Mouse (Mus musculus) mesoderm, embryonic 11.5 days (tissue): ENCODE measurements around the gene Olfr800.

ENCODE experiments used
- DNase-seq: peaks from one replicate; pipeline ENCODE4 v3.0.0-alpha.2; 2012; ENCODE audit warnings: low read depth, low spot score

Olfr800 gene

GRCm38 (mm10) chr10:129657394-129657793, at the start of gene Olfr800:
Gene Olfr800 (plus strand): TSS chr10:129657694.
- DNase-seq = no peak

- no peak for DNase-seq
Observed at GRCm38 (mm10) chr10:129612470-129612869, 45.0 kb upstream of the Olfr800 start, which contains the start of gene Olfr796. Gene Olfr796 (minus strand): TSS chr10:129612570.

GRCm38 (mm10) chr10:129621724-129622123, 35.8 kb upstream of the Olfr800 start:
- DNase-seq = no peak

- no peak for DNase-seq
Observed at GRCm38 (mm10) chr10:129623251-129623650, 34.2 kb upstream of the Olfr800 start.

GRCm38 (mm10) chr10:129627834-129628233, 29.7 kb upstream of the Olfr800 start, which contains the start of gene Olfr798:
Gene Olfr798 (minus strand): TSS chr10:129627934.
- no peak for DNase-seq

- no peak for DNase-seq
Observed at GRCm38 (mm10) chr10:129637184-129637583, 20.3 kb upstream of the Olfr800 start, which contains the start of gene Olfr799. Gene Olfr799 (plus strand): TSS chr10:129637484.

GRCm38 (mm10) chr10:129651763-129652162, 5.7 kb upstream of the Olfr800 start:
- no peak for DNase-seq

GRCm38 (mm10) chr10:129673765-129674164, 16.3 kb downstream of the Olfr800 start, which contains the start of gene Olfr801:
Gene Olfr801 (minus strand): TSS chr10:129673865.
- no peak for DNase-seq

- no peak for DNase-seq
Observed at GRCm38 (mm10) chr10:129688069-129688468, 30.6 kb downstream of the Olfr800 start, which contains the start of gene Olfr802. Gene Olfr802 (minus strand): TSS chr10:129688169.

GRCm38 (mm10) chr10:129694186-129694585, 36.7 kb downstream of the Olfr800 start, which contains the start of gene Olfr803:
Gene Olfr803 (minus strand): TSS chr10:129694286.
- no peak for DNase-seq

- DNase-seq = no peak
Observed at GRCm38 (mm10) chr10:129702910-129703309, 45.4 kb downstream of the Olfr800 start, which contains the start of gene Olfr804. Gene Olfr804 (plus strand): TSS chr10:129703210.
